Mouse (Mus musculus) testis, adult 2 months (tissue): ENCODE measurements around the gene Cdhr5.

Source experiments
- CTCF ChIP-seq: fragments of 200-500 bp; IDR thresholded peaks from 2 replicates; pipeline ENCODE4 v1.5.1; 2012; ENCODE audit warnings: low read depth, mild to moderate bottlenecking, inconsistent platforms, low read length, moderate library complexity; ENCODE audit not compliant: control insufficient read depth, insufficient read depth, insufficient replicate concordance
- POLR2A ChIP-seq: fragments of 200-500 bp; IDR thresholded peaks from 2 replicates; pipeline ENCODE4 v1.6.1; 2012; ENCODE audit warnings: low read depth, mild to moderate bottlenecking, inconsistent platforms, low read length, moderate library complexity; ENCODE audit not compliant: control insufficient read depth

DNA sequence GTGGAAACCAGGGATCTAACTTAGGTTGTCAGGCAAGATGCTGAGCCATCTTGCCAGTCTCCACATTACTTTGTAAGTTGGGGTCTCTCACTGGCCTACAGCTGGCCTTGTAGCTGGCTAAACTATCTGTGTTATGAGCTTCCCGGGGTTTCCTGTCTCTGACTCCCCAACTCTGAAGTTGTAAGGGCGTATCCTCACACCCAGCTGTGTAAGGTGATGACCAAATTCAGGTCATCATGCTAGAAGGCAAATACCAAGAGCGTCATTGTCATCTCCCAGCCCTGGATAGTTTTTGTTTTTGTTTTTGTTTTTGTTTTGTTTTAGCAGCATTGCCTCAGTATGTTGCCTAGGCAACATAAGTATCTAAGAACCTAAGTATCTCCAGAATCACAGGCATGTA is 6.0 kb downstream of the Cdhr5 start:
- TF ChIP-seq POLR2A (no peak), CTCF (no peak)
